ENCODE assay signal across 8 mouse cellular contexts in genomic region chr2:32589213-32589795, GRCm38 (mm10). TPM values are rescaled to one million over a fixed set of nuclear protein-coding genes. Genes with fewer than 3 reads are reported as not detected.
DNase-seq lines count a peak whose midpoint lies in the region; ATAC-seq and TF ChIP-seq lines count a peak whose summit lies in the region.

No protein-coding gene starts in this region.

- TF ChIP-seq CTCF in gastrocnemius, adult 2 months (IDR thresholded peaks at IDR 0.05) = no peak
- TF ChIP-seq CTCF in olfactory bulb, adult 2 months (IDR thresholded peaks at IDR 0.05; ENCODE audit: insufficient read depth, low read depth, low read length) = no peak

- H3K4me2 ChIP-seq in neural tube, embryonic 13.5 days = no peak overlapping the region

- WGBS in neural tube, embryonic 13.5 days = 68% methylated on average over 11 of the region's 11 CpGs
- 41% methylated on average over 11 of the region's 11 CpGs for WGBS in olfactory bulb, adult 2 months

- H3K4me1 ChIP-seq in neural tube, embryonic 13.5 days (replicated peaks) = peaks cover 39% of the 10 kb centered on the region
- peaks cover 25% of the 10 kb centered on the region for H3K4me1 ChIP-seq in olfactory bulb, adult 2 months (ENCODE audit: control insufficient read depth, insufficient read depth, low read length)

- no peaks in the 10 kb centered on the region for H3K9me3 ChIP-seq in neural tube, embryonic 13.5 days

- H3K27me3 ChIP-seq in neural tube, embryonic 13.5 days = no peaks in the 10 kb centered on the region

- no peaks in the 10 kb centered on the region for H3K36me3 ChIP-seq in neural tube, embryonic 13.5 days

- H3K9ac ChIP-seq in neural tube, embryonic 13.5 days = peak overlapping the region; percentile 31; the same call in 1 of the 2 replicates

- no peak for TF ChIP-seq POLR2A in olfactory bulb, adult 2 months (IDR thresholded peaks at IDR 0.05; ENCODE audit: insufficient read depth, low read depth, low read length)

- H3K4me3 ChIP-seq in gastrocnemius, adult 2 months = peak overlapping the region; percentile 86
- H3K4me3 ChIP-seq in neural tube, embryonic 13.5 days = no peak overlapping the region
- 0 out of 2 replicates have a peak overlapping the region, but pooled peaks have one; percentile 3 for H3K4me3 ChIP-seq in olfactory bulb, adult 2 months (ENCODE audit: insufficient read depth, low read depth, low read length)

- ATAC-seq in neural tube, embryonic 13.5 days (ENCODE audit: low read depth) = no peak
- no peak for ATAC-seq in erythroblast, adult 5-6 weeks (replicated peaks; ENCODE audit: low FRiP score, poor library complexity, severe bottlenecking)

- intact Hi-C loops in gastrocnemius, adult 2 months (cut with DNase I) = no loop called here

- peak overlapping the region; percentile 90 for H3K27ac ChIP-seq in gastrocnemius, adult 2 months
- H3K27ac ChIP-seq in neural tube, embryonic 13.5 days (replicated peaks) = no peak overlapping the region
- no peak overlapping the region for H3K27ac ChIP-seq in olfactory bulb, adult 2 months (ENCODE audit: insufficient read depth, low read depth, low read length)

- DNase-seq in gastrocnemius, adult 2 months = peak; percentile 61
- DNase-seq in gastrocnemius, adult 8-10 months (ENCODE audit: low spot score in 2 of 2) = no peak
- no peak for DNase-seq in neural tube, embryonic 10.5 days (ENCODE audit: extremely low spot score, low spot score)
- peak; percentile 35 for DNase-seq in heart, adult 8-10 months (ENCODE audit: low spot score)
- DNase-seq in urinary bladder, adult 2 months (ENCODE audit: low spot score) = no peak

RNA-seq across cellular contexts. Expression of gene St6galnac4, which starts 2.4 kb away (rescaled TPM):
- 10 to 100 TPM in 1 of 2 experiments, 1 to 10 TPM in 1; 8.7 to 21.6 TPM for total RNA-seq in gastrocnemius, adult 2 months (2021)
- 10 to 100 TPM; 11.4 to 15.5 (median 13.8) TPM for total RNA-seq in gastrocnemius, adult 8-10 months (2022)
- polyA plus RNA-seq in neural tube, embryonic 13.5 days (2015; fragmentation: Nextera tagmentation; extraction: Ambion mirVana) = 25.3 and 25.9 TPM in 2 replicates
- 10 to 100 TPM; 15.6 to 23.2 (median 20.7) TPM for total RNA-seq in heart, adult 8-10 months (2022)
- not detected in 2 replicates for polyA plus RNA-seq in olfactory bulb, adult 2 months (2012; ENCODE audit: insufficient read depth, insufficient read length, low replicate concordance, missing spikeins)
- 8.8 and 9.4 TPM in 2 replicates for total RNA-seq in erythroblast, adult 5-6 weeks (2015; ENCODE audit: low replicate concordance)
- total RNA-seq in erythroblast, adult 5-6 weeks (2017; ENCODE audit: low replicate concordance) = 3.8 and 4.9 TPM in 2 replicates
- polyA plus RNA-seq in urinary bladder, adult 2 months (2012; rRNA removed) = 13.3 and 16.1 TPM in 2 replicates

RNA-seq across cellular contexts. Expression of gene St6galnac6, which starts 10.2 kb away (rescaled TPM):
- total RNA-seq in gastrocnemius, adult 2 months (2021) = 10 to 100 TPM; 46.8 to 56.5 TPM
- 10 to 100 TPM; 48.6 to 61.3 (median 54.9) TPM for total RNA-seq in gastrocnemius, adult 8-10 months (2022)
- 9.4 and 11.0 TPM in 2 replicates for polyA plus RNA-seq in neural tube, embryonic 13.5 days (2015; fragmentation: Nextera tagmentation; extraction: Ambion mirVana)
- total RNA-seq in heart, adult 8-10 months (2022) = 100 to 1,000 TPM; 102 to 131 (median 114) TPM
- polyA plus RNA-seq in olfactory bulb, adult 2 months (2012; ENCODE audit: insufficient read depth, insufficient read length, low replicate concordance, missing spikeins) = not detected in 2 replicates
- 0.77 and 3.3 TPM in 2 replicates for total RNA-seq in erythroblast, adult 5-6 weeks (2015; ENCODE audit: low replicate concordance)
- 2.1 and 2.5 TPM in 2 replicates for total RNA-seq in erythroblast, adult 5-6 weeks (2017; ENCODE audit: low replicate concordance)
- polyA plus RNA-seq in urinary bladder, adult 2 months (2012; rRNA removed) = 20.8 and 33.1 TPM in 2 replicates

RNA-seq across cellular contexts. Expression of gene 9430097D07Rik, which starts 13.8 kb away (rescaled TPM):
- not detected for total RNA-seq in gastrocnemius, adult 2 months (2021)
- total RNA-seq in gastrocnemius, adult 8-10 months (2022) = not detected
- polyA plus RNA-seq in neural tube, embryonic 13.5 days (2015; fragmentation: Nextera tagmentation; extraction: Ambion mirVana) = 0.50 and 0.71 TPM in 2 replicates
- total RNA-seq in heart, adult 8-10 months (2022) = not detected
- not detected in 2 replicates for polyA plus RNA-seq in olfactory bulb, adult 2 months (2012; ENCODE audit: insufficient read depth, insufficient read length, low replicate concordance, missing spikeins)
- not detected in 2 replicates for total RNA-seq in erythroblast, adult 5-6 weeks (2015; ENCODE audit: low replicate concordance)
- total RNA-seq in erythroblast, adult 5-6 weeks (2017; ENCODE audit: low replicate concordance) = not detected in 2 replicates
- polyA plus RNA-seq in urinary bladder, adult 2 months (2012; rRNA removed) = 0.07 TPM in 1 of 2 replicates, not detected in the other

RNA-seq across cellular contexts. Expression of gene Pip5kl1, which starts 14.7 kb away (rescaled TPM):
- total RNA-seq in gastrocnemius, adult 2 months (2021) = not detected
- not detected for total RNA-seq in gastrocnemius, adult 8-10 months (2022)
- 9.2 and 9.4 TPM in 2 replicates for polyA plus RNA-seq in neural tube, embryonic 13.5 days (2015; fragmentation: Nextera tagmentation; extraction: Ambion mirVana)
- under 1 TPM in 1 of 4 experiments, not detected in 3; 0.34 TPM for total RNA-seq in heart, adult 8-10 months (2022)
- polyA plus RNA-seq in olfactory bulb, adult 2 months (2012; ENCODE audit: insufficient read depth, insufficient read length, low replicate concordance, missing spikeins) = not detected in 2 replicates
- not detected in 2 replicates for total RNA-seq in erythroblast, adult 5-6 weeks (2015; ENCODE audit: low replicate concordance)
- 1.9 TPM in 1 of 2 replicates, not detected in the other for total RNA-seq in erythroblast, adult 5-6 weeks (2017; ENCODE audit: low replicate concordance)
- 0.08 TPM in 1 of 2 replicates, not detected in the other for polyA plus RNA-seq in urinary bladder, adult 2 months (2012; rRNA removed)

RNA-seq across cellular contexts. Expression of gene Dpm2, which starts 18.6 kb away (rescaled TPM):
- 10 to 100 TPM; 11.1 to 14.1 TPM for total RNA-seq in gastrocnemius, adult 2 months (2021)
- 10 to 100 TPM in 3 of 4 experiments, 1 to 10 TPM in 1; 9.2 to 15.0 (median 10.6) TPM for total RNA-seq in gastrocnemius, adult 8-10 months (2022)
- 128 and 143 TPM in 2 replicates for polyA plus RNA-seq in neural tube, embryonic 13.5 days (2015; fragmentation: Nextera tagmentation; extraction: Ambion mirVana)
- 10 to 100 TPM; 16.5 to 22.2 (median 18.6) TPM for total RNA-seq in heart, adult 8-10 months (2022)
- not detected in 2 replicates for polyA plus RNA-seq in olfactory bulb, adult 2 months (2012; ENCODE audit: insufficient read depth, insufficient read length, low replicate concordance, missing spikeins)
- total RNA-seq in erythroblast, adult 5-6 weeks (2015; ENCODE audit: low replicate concordance) = 26.9 and 41.0 TPM in 2 replicates
- 8.6 and 18.2 TPM in 2 replicates for total RNA-seq in erythroblast, adult 5-6 weeks (2017; ENCODE audit: low replicate concordance)
- polyA plus RNA-seq in urinary bladder, adult 2 months (2012; rRNA removed) = 88.5 and 117 TPM in 2 replicates

Comparison
In these comparisons a context has a peak if more than half of its experiments do, and no peak if none do; other contexts are left out.
1. DNase-seq: peak in gastrocnemius, adult 2 months (single experiment) and heart, adult 8-10 months (single experiment); none in gastrocnemius, adult 8-10 months (0 of 2), neural tube, embryonic 10.5 days (single experiment) and urinary bladder, adult 2 months (single experiment).
2. RNA of gene St6galnac6, which starts 10.2 kb away (total RNA-seq): 102 to 131 TPM in heart, adult 8-10 months, 48.6 to 61.3 TPM in gastrocnemius, adult 8-10 months and 46.8 to 56.5 TPM in gastrocnemius, adult 2 months; 0.77 to 3.3 TPM in erythroblast, adult 5-6 weeks; every median in the first group is over 10 times any median in the second.